Mouse (Mus musculus) embryo, embryonic 11 days (tissue): Measurements from ENCODE around the gene Trim30c.
"Not testable (repeated sequence)": the region's sequence is repeated elsewhere in the genome, so short reads cannot be mapped to it uniquely, and the experiment has no call there.

ENCODE experiments used
- DNase-seq: peaks from one replicate; pipeline ENCODE4 v3.0.0-alpha.2; 2015

Trim30c gene

DNA sequence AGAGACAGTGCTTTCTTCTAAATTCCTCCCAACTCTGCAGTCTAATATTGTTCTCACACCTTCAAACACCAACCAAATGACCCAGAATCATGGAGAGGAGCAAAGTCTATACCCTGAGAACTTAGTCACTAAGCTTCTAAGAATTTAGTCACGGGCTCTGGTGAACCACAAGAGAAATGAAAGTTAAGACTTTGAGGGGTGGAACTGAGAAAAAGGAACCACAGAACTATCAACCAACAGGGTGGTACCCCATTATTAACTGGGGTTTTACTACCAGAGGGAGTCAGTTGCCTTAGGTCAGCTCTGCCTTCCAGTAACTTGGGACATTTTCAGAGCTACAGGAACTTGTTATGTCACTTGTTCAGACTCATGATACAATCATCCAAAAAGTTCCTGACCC, at the start of gene Trim30c:
Gene Trim30c (minus strand): TSS at position 140 of the 400 bp plus-strand sequence.
- DNase-seq: no peak

DNA sequence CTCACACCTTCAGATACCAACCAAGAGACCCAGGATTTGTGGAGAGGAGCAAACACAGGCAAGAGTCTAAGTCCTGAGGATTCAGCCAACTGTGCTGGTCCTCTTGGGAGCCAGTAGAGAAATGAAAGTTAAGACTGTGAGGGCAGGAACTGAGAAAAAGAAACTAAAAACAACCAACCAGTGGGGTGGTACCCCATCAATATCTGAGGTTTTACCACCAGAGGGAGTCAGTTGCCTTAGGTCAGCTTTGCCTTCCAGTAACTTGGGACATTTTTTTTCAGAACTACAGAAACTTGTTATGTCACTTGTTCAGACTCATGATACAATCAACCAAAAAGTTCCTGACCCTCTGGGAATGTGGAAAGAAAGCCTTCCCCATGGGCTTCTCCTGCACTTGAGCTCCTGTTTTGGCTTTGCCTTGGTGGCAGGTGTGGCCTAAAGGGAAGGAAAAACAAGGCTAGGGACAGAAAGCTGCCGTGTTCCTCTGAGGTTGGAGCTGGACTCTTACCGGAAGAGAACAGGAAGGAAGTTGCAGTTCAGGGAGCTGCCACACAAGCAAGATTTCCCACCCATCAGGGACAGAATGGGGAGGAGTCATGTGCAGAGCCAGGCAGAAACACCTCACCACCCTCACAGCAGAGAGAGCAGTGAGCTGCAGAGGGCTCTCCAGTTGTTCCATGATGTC, 45.5 kb upstream of the Trim30c start:
- DNase-seq: peak; percentile 29

DNA sequence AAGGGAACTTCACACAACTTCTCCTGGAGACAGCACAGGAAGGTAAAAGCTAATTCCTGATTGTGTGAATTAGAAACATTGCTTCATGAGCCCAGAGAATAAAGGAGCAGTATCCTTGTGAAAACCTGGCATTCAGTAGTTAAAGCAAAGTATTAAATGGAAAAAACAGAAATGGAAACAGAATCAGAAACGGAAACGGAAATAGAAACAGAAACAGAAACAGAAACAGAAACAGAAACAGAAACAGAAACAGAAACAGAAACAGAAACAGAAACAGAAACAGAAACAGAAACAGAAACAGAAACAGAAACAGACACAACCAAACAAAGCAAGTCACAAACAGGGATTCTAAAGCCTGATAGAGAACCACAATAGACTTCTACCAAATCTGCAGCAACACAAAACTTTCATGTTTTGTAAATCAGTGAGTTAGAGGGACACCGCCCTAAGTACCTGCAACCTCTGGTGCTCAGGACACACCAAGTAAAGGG, 3.9 kb upstream of the Trim30c start:
- DNase-seq: no peak

DNA sequence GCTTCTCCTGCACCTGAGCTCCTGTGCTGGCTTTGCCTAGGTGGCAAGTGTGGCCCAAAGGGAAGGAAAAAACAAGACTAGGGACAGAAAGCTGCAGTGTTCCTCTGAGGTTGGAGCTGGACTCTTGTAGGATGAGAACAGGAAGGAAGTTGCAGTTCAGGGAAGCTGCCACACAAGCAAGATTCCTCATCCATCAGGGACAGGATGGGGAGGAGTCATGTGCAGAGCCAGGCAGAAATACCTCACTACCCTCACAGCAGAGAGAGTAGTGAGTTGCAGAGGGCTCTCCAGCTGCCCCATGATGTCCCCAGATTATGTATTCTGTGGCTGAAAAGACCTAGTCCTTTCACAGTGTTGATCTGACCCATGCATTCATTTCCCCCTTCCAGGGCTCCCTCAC, 503 bp upstream of the Trim30c start:
- no peak for DNase-seq

DNA sequence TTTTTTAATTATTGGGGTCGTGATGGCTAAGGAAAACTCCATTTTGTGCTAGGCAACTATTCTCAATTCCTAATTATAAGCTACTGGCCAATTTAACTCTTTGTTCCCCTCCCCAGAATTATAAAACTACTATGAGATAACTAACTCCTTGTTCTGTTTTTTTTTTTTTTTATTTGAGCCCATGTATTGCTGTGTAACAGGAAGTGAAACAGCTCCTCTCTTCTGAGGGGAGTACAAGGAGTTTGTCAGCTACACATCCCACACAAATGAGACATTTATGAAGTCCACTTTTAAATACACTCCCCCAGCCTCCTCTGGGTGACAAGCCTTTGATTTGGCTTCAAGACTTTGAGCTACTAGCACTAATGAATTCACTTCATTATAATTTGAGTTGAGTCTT, 2.1 kb downstream of the Trim30c start:
- DNase-seq: no peak

DNA sequence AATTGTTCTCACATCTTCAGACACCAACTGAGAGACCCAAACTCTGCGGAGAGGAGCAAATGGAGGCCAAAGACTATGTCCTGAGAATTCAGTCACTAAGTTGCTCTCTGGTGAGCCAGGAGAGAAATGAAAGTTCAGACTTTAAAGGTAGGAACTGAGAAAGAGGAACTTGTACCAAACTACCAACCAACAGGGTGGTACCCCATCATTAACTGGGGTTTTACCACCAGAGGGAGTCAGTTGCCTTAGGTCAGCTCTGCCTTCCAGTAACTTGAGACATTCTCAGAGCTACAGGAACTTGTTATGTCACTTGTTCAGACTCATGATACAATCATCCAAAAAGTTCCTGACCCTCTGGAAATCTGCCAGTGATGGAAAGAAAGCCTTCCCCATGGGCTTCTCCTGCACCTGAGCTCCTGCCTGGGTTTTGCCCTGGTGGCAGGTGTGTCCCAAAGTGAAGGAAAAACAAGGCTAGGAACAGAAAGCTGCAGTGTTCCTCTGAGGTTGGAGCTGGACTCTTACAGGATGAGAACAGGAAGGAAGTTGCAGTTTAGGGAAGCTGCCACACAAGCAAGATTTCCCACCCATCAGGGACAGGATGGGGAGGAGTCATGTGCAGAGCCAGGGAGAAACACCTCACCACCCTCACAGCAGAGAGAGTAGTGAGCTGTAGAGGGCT, 30.8 kb downstream of the Trim30c start, which contains the start of gene Trim30b:
Gene Trim30b (minus strand): TSS at position 149 of the 679 bp plus-strand sequence.
- DNase-seq: no peak

DNA sequence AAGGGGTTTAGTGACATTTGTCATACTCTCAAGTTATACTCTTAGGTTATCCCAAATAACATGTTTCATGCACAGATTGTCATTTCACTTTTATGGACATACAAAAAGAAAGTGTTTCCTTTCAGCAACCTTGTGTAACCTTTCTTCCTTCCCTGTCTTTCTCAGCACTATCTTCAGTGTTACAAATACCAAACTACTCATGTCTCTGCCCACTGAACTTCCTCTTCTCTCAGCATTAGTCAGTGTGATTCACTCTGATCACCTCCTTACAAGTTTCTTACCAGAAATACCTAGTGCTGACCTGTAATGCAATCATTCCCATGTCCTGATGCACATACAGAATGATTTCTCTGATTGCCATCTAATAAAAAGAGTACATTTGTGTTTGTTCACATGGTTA, 34.3 kb downstream of the Trim30c start:
- no peak for DNase-seq

DNA sequence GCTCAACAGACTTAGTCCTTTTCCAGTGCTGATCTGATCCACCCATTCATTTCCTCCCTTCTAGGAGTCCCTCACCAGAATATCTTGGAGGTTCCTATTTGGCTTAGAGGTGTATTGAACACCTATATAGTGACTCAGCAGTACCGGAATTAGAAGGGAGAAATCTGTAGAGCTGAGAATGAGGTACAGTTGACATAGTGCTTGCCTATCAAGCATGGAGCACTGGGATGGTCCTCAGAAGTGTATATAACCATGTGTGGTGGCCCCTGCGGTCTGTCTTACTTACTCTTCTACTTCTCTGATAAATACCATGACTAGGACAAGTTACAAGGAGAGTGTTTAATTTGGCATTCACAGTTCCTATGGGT, 47.1 kb downstream of the Trim30c start:
- no peak for DNase-seq

DNA sequence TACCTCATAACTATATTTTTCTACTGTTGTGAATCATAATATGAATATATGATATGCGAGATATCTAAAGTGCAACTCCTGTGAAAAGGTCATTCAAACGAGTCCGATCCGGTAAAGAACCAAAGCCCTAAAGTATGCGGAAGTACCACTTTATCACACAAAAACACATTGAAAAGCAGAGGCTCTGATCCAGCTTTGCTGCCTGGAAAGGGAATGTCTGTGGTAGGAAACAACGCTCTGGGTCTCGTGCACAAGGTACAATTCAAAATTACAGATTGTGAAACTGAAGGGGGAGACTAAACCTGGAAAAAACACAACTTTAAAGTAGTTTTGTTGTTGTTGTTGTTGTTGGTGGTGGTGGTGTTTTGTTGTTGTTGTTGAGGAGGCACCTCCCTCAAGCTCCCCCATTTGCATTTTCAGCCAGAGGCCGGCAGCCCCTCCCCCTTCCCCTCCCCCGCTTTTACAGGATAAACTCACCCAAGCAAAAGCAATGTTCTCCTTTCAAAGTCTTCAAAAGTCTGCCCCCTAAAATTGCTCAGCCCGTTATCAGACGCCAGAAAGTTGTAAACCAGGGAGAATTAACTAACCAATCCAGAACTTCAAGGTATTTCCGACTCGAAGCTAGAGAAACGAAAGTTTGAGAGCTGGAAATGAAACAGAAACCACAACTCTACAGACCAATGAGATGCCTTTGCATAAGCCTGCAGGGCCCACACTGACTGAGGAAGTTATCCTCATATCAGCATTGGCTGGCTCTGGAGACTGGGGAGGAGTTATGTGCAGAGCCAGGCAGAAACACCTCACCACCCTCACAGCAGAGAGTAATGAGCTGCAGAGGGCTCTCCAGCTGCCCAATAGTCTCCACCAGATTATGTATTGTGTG, 47.7 kb downstream of the Trim30c start, which contains the start of gene Trim12c:
Gene Trim12c (minus strand): TSS at position 646 of the 883 bp plus-strand sequence.
- peak; percentile 77 for DNase-seq

DNA sequence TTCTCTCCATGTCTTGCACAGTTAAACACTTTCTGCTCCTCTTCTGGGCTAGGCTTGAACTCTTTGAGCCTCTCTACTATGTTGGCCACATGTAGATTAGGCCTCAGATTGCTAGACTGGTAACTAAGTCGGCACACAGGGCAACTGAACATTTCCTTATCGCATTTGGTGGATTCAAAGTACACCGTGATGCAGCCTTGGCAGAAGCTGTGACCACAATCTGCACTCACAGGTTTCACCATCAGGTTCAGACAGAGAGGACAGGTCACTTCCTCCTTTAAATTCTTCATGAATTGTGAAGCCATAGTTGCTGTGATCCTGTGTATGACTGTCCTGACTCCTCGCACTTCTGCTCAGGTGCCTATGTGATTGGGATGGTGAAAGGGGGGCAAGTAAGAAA, 52.6 kb downstream of the Trim30c start:
- DNase-seq: not testable (repeated sequence)

DNA sequence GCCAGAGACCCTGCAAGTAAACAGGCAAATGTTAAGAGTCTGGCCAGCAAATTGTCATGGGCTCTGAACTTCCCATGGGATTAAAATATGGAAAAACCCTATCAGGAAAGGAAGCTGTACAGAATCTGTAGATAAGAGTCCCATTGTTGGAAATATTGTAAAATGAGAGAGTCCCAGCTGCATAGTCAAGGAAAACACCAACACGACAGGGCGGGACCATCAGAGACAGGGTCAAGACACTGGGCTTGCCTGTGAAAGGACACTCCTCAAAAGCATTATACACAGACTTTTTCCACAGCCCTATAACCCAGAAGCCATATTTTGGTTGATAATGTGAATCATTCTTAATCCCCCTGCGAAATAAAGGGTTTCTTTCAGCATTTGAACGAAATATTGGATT, 59.9 kb downstream of the Trim30c start:
- DNase-seq: not testable (repeated sequence)

DNA sequence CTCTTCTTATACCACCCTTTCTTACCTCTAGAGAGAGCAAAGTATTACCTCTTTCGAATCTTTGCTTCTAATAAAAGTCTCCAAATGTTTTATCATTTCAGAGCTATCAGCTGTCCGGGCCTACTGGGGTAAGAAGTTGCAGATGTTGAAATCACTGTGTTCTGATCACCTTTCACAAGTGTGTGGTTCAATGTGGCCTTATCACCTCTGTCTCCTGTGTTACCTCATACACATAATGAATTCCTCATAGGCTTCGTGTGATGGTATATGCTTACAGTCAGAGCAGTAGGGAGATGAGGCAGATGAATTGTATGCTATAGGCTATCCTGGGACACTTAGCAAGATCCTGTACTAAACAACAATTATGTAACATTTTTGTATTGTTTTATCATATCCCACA, 65.1 kb downstream of the Trim30c start:
- DNase-seq: not testable (repeated sequence)
